Mouse (Mus musculus): Measurements from ENCODE around the gene Abat. TPM values are rescaled to one million over a fixed set of nuclear protein-coding genes. Genes with fewer than 3 reads are reported as not detected.

Abat gene
- total RNA-seq, 1 experiment from 2014 or later, result 0.41 TPM

- ATAC-seq (replicated peaks; ENCODE audit: low read depth, poor library complexity, severe bottlenecking), result no peak
These were observed 57.1 kb downstream of the Abat start for GRCm38 (mm10) chr16:8570336-8570735.

DNA sequence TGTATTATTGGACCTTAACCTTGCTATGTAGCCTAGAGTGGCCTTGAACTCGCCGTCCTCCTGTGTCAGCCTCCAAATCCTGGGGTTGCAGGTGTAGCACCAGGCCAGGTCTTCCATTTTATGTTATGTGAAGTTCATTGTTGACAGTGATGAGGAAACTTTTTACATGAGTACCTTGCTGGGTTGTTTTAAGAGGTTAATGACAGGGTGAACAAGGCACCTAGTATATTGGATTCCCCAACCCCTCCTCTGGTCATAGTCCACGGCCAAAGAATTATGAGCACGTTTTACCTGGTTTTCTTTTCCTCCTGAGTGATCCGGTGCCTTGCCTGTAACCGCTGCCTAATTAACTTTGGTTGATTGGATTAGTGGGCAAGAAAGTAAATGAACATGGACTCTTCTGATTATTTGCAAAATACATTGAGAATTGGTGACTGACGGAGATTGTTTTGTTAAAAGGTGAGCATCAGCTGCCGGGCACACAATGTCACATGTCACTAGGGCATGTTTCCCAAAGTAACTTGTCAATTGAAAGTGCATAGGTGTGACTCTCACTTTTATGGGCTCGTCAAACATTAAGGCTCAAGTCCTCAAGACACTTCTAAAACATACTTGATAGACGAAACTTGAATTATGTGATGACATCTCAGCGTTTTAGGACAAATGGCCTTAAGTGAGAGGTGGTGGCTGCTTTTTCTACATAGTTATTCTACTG lies 57.8 kb downstream of the Abat start:
- ATAC-seq (replicated peaks; ENCODE audit: low read depth, poor library complexity, severe bottlenecking), result no peak

DNA sequence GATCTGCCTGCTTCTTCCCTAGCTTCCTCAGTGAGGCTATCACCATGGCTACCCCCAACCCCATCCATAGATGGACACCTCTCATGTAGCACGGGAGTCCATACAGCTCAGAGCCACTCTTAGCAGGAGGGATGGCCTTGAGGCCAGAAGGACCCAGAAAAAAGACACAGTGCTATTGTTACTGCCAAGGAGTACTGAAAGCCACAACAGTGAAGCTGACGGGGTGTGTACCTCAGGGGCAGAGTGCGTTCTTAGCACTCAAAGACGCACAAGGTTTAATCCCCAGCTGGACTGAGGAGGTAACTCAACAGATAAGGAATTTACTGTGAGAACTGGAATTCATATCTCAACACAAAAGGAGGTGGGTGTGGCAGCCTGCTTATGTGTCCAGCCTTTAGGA lies 59.8 kb downstream of the Abat start:
- ATAC-seq (replicated peaks; ENCODE audit: low read depth, poor library complexity, severe bottlenecking), result no peak

DNA sequence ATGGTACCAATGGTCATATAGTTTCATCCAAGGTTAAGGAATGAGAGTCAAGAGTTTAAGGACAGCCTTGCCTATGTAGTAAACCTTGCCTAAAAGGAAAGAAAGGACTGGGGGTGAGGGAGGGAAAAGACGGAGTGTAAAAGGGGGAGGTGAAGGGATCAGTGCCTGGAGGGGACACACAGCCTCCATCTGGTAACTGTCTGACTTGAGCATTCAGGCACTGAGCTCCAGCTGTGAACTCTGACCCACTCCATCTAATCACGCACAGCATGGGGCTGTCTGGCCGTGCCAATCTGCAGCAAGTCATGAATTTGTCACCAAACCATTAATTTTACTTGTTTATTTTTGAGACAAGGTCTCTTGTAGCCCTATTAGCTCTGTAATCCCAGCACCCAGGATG lies 60.5 kb downstream of the Abat start:
- no peak for ATAC-seq (replicated peaks; ENCODE audit: low read depth, poor library complexity, severe bottlenecking)

- no peak for ATAC-seq (replicated peaks; ENCODE audit: low read depth, poor library complexity, severe bottlenecking)
These were observed 61.1 kb downstream of the Abat start for GRCm38 (mm10) chr16:8574316-8574715.

DNA sequence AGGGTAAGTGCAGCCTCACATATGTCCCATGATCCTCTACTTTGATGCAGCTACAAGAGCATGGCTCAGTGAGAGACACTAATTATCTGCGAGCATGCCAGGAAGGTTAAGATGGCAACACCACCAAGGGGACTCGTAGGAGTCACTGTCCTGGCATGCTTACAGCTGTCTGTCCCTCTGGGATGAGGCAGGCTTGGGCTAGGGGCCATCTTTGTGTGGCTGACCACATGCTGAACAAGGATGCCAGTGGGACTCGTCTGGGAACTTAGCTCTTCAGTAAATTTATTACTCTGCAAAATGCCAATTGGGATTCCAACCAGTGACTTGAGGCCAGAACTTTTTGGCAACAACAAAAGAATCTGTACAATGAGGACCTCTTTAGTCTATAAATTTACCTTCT lies 62.9 kb downstream of the Abat start:
- no peak for ATAC-seq (replicated peaks; ENCODE audit: low read depth, poor library complexity, severe bottlenecking)

DNA sequence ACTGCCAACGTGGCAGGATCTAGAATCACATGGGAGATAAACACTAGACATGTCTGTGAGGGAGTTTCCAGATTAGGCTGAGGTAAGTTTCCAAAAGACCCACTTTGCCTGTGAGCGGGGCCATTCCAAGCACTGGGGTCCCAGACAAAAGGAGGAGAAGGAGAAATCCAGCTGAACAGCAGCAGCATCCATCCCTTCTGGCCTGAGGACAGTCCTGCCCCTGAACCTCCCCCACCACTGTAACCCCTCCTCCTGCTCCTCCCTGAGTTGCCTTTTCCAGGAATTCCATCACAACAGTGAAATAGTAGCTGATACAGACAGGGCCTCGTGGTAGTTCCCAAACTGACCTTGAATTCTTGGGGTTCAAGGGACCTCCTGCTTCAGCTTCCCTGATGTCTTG lies 63.7 kb downstream of the Abat start:
- ATAC-seq (replicated peaks; ENCODE audit: low read depth, poor library complexity, severe bottlenecking), result no peak

DNA sequence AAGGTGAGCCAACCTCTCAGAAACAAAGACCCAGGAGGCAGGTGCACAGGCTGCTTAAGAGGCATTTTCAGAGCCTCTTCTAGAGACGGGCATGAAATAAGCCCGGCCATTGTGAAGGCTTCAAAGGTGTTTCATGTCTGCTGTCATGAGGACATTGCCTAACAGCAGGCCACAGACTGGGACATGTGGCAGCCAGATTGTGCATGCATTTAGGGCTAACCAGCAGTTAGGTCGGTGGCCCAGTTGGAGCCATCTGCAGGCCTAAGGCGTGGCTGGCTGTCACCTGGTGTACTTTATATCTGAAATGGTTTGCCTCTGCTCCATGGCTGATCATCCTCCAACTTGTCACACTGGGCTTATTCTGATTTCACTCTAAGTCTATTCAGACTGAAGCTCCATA lies 65.1 kb downstream of the Abat start:
- ATAC-seq (replicated peaks; ENCODE audit: low read depth, poor library complexity, severe bottlenecking), result no peak

DNA sequence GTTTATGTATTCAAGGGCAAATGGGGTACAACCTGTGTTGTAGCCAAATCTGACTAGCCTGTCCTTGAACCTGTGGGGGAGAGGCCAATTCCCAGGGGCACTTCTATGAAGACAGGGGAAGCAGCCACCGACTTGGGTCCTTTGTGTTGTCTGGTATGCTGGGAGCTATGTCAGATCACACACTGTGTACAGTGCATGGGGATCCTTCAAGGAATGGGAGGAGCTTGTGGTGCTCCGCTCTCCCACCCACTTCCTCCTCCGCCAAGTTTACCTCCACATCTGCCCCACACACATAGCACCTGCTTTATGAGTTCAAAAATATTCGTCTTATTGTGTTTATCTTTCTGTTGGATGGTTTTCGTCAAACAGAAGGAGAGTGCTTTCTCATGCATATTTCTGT lies 66.3 kb downstream of the Abat start:
- ATAC-seq (replicated peaks; ENCODE audit: low read depth, poor library complexity, severe bottlenecking), result no peak

DNA sequence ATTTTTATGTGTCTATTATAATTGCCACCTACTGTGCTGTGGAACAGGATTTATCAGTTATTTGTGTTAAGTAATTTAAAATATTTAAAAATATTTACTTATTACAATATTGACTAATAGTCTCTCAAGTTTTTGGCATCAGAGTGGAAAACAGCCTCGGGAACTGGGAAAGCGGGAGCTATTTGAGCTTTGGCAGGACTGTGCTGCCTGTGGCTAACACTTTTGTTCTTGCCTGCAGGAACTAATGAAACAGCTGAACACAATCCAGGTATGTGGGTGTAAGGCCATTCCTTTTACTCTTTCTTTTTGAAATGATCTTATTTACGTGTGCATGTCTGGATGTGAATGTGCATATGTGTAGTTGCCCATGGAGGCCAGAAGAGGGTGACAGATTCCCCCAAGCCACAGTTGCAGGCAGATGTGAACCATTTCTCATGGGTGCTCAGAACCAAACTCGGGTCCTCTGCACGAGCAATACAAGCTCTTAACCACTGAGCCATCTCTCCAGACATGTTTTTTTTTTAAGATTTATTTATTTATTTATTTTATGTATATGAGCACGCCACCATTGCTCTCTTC lies 68.5 kb downstream of the Abat start:
- no peak for ATAC-seq (replicated peaks; ENCODE audit: low read depth, poor library complexity, severe bottlenecking)

DNA sequence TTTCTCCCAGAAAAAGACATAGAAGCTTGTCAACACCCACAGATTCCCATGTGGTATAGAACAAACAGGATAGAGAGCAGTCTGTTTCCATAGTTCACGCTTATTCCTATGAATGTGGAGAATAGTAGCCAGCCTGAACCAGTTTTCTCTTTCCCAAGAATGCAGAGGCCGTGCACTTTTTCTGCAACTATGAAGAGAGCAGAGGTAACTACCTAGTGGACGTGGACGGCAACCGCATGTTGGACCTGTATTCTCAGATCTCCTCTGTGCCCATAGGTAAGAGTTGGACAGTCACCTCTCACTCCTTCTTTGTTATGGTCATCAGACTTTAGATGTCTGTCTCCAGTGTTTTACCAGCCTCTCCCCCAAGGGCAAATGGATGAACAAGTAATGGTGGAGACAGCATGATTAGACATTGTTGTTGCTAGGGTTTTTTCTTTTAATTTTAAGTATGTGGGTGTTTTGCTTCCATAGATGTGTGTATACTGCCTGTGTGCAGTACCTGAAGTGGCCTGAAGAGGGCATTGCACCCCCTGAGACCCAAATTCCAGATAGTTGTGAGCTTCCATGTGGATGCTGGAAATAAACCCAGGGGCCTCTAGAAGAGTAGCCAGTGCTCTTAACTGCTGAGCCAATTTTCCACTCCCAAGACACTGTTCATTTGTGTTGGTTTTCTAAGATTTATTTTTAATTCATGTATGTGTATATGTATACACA lies 69.5 kb downstream of the Abat start:
- no peak for ATAC-seq (replicated peaks; ENCODE audit: low read depth, poor library complexity, severe bottlenecking)

GRCm38 (mm10) chr16:8584248-8584647 lies 71.0 kb downstream of the Abat start:
- no peak for ATAC-seq (replicated peaks; ENCODE audit: low read depth, poor library complexity, severe bottlenecking)

DNA sequence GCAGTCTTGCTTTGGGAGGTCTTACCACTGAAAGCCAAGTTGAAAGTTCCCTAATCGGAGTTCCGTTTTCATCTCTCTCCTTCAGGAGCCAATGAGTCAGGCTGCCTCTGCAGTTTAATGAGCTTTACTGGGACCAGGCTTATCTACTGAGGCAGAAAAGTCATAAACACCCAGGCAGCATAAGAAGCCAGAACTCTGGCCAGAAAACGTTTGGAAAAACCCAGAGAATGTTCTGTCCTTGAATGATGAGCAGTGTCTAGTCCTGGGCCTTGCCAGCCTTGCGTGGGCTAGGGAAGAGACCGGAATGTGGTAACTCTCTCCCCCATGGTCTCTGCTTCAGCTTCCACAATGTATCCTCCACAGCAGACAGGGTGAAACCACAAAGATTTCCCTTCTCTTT lies 71.8 kb downstream of the Abat start:
- ATAC-seq (replicated peaks; ENCODE audit: low read depth, poor library complexity, severe bottlenecking), result no peak

GRCm38 (mm10) chr16:8595411-8595810 lies 82.2 kb downstream of the Abat start:
- no peak for ATAC-seq (replicated peaks; ENCODE audit: low read depth, poor library complexity, severe bottlenecking)

GRCm38 (mm10) chr16:8596336-8596735 lies 83.1 kb downstream of the Abat start:
- no peak for ATAC-seq (replicated peaks; ENCODE audit: low read depth, poor library complexity, severe bottlenecking)

DNA sequence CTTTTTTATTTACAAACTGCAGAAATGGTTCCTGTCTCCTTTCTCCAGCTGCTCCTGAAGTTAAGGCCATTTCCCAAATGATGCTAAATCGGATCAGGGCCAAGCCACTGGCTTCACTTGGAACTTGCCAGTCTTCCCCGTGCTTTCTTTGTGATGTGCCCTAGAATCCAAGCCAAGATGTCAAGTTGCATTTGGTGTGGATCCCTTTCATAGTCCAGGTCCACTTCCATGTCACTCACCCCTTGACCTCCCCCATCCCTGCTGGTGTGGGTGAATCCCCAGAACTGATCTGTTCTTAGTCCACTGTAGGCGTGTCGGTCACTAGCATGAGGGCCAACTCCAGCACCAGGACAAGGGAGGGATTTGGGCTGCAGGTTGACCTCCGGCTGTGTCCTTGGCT lies 84.3 kb downstream of the Abat start:
- no peak for ATAC-seq (replicated peaks; ENCODE audit: low read depth, poor library complexity, severe bottlenecking)

GRCm38 (mm10) chr16:8603789-8604188 lies 90.6 kb downstream of the Abat start:
- peak; percentile 52; the same call in 1 of the 2 replicates for ATAC-seq (replicated peaks; ENCODE audit: low read depth, poor library complexity, severe bottlenecking)

GRCm38 (mm10) chr16:8610397-8610796 lies 97.2 kb downstream of the Abat start:
- ATAC-seq (replicated peaks; ENCODE audit: low read depth, poor library complexity, severe bottlenecking), result no peak

- peak; percentile 79 for ATAC-seq (replicated peaks; ENCODE audit: low read depth, poor library complexity, severe bottlenecking)
These were observed 99.2 kb downstream of the Abat start for GRCm38 (mm10) chr16:8612214-8613005.

DNA sequence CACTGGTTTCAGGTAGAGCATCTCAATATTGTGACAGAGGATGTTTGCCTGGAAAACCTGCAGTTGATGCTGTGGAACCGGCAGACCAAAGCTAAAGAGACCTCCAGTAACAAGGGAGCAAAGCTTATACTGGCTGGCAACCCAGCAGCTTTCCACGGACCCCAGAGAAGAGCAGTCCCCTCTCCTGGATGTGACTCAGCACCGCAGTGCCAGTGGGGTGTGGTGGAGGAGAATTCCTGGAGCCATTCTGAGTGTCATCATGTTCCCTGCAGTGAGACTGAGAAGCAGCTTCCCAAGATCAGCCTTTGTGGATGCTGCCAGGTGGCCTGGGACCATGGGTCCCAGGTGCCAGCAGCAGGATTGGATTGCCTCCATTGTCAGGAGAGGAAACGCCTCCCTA lies 99.8 kb downstream of the Abat start:
- ATAC-seq (replicated peaks; ENCODE audit: low read depth, poor library complexity, severe bottlenecking), result no peak

DNA sequence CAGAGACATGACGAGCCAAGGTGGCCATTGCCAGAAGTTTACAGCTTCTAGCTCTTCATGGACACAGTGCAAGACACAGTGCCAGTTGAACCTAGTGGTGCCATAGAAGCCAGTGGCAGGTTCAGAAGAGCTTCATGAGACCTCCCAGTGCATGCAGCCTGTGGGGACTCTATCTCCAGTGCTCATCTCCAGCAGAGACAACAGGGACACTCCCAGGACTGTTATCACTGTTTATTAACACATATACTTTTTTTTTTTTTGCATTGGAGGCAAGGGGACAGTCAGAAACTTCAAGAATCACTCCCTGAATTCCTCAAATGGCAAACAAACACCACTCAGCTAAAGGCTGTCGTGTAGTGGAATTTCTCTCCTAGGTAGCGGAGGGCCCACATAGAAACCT lies 100.2 kb downstream of the Abat start:
- ATAC-seq (replicated peaks; ENCODE audit: low read depth, poor library complexity, severe bottlenecking), result no peak

All from common myeloid progenitor, adult 5-6 weeks (primary cell).